Mouse (Mus musculus): ENCODE data around the gene 1700001O22Rik. TPM values are rescaled to one million over a fixed set of nuclear protein-coding genes. Genes with fewer than 3 reads are reported as not detected.

The 1700001O22Rik gene
- total RNA-seq, 2 experiments from 2014 or later = 0.33 to 22.0 TPM

GRCm38 (mm10) chr2:30784078-30784994 lies 19.1 kb downstream of the 1700001O22Rik start:
- H3K27ac ChIP-seq = peak overlapping the region; percentile 79
- intact Hi-C loops (cut with DNase I) = no loop called here

DNA sequence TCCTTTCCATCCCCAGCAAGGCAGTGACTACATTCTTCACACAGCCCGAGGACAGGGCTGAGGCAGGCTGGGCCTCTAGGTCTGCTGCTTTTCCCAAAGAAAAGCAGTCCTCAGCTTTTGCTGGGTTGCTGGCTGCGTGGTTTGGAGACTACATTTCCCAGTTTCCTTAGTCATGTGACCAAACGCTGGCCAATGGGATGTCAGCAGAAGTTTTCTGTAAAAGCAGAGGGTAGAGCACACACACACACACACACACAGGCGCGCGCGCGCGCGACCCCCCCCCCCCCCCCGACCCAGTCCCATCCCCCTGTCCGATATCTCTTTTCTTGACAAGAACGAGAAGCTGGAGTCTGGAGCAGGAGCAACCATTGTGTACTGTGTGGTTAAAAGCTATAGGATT lies 20.1 kb downstream of the 1700001O22Rik start:
- H3K4me3 ChIP-seq = peak overlapping the region; percentile 66
- intact Hi-C loops (cut with DNase I) = no loop called here
- TF ChIP-seq CTCF (IDR thresholded peaks at IDR 0.05) = no peak
- DNase-seq = peak; percentile 79
- H3K27ac ChIP-seq = peak overlapping the region; percentile 79

More at GRCm38 (mm10) chr2:30784078-30784994, 19.1 kb downstream of the 1700001O22Rik start:
- H3K4me3 ChIP-seq = peak overlapping the region; percentile 61
- peak; percentile 60 for DNase-seq
- peak; percentile 7; the same call in 1 of the 2 replicates for TF ChIP-seq CTCF (IDR thresholded peaks at IDR 0.05)

DNA sequence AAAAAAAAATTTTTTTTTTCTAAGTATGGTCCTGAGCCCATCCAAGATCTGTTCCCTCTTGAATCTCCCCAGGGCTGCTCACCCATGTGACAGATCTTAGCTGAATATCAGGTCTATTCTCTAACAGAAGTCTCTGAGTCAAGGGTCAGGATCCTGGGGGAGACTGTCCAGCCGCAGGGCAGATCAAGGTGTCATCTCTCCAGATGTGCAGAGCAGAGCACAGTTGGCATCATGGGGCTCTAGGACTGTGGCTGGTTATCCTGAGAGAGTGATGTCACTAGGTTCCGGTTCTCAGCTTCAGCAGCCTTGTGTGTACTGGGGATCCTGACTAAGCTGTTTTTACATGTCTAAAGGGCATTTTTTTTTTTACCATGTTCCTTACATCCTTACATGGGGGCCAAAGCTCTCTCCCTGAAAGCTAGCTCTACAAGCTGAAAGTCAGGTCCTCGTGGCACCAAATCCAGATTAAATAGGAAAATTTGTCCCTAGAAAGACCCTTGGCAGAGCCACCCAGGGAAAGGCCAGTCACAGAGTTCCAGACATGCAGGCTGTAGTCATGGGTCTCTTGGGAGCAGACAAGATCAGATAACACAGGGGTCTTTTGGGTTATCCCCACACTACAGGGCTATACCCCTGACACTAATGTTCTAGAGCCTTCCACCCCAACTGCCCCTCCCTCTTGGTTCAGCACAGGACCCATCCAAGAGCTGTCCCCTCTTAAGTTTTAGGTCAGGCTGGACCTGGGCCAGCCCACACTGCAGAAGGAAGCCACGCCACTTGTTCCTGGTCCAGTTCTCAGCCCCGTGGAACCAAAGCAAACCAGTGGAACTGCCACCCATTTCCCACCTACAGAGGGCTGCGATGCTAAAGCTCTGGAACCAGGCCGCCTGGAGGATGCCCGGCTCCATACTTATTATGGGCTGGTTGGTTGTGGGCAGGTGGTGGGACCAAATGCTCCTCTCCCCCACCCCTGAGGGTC lies 20.9 kb downstream of the 1700001O22Rik start:
- peak overlapping the region; percentile 66 for H3K4me3 ChIP-seq
- peak overlapping the region; percentile 79 for H3K27ac ChIP-seq
- intact Hi-C loops (cut with DNase I) = no loop called here
- TF ChIP-seq CTCF (IDR thresholded peaks at IDR 0.05) = no peak
- DNase-seq = no peak

DNA sequence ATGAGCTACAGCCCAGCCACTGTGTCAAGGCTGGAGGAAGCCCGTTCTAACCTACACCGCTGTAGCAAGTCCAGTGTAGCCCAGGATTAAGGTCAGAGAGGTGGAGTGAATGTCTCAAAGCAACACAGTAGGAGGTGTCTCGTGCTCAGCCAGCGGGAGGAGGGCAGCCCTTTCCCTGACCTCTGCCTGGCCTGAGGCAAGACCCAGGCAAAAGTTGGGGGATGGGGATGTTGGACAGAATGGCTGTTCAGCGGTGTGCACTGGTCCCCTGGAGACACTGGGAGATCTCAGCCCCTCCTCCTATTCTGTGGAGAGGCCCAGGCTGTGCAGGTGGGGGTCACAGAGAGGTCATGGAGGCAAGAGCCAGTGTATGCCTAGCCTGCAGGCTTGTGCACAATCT lies 24.2 kb downstream of the 1700001O22Rik start:
- no peak for TF ChIP-seq CTCF (IDR thresholded peaks at IDR 0.05)
- intact Hi-C loops (cut with DNase I) = no loop called here
- Histone ChIP-seq H3K4me3 (no peak overlapping the region), H3K27ac (no peak overlapping the region)
- no peak for DNase-seq

- H3K27ac ChIP-seq = no peak overlapping the region
- no peak overlapping the region for H3K4me3 ChIP-seq
- no peak for DNase-seq
- intact Hi-C loops (cut with DNase I) = no loop called here
- TF ChIP-seq CTCF (IDR thresholded peaks at IDR 0.05) = no peak
Observed at GRCm38 (mm10) chr2:30778235-30778634, 25.2 kb downstream of the 1700001O22Rik start.

DNA sequence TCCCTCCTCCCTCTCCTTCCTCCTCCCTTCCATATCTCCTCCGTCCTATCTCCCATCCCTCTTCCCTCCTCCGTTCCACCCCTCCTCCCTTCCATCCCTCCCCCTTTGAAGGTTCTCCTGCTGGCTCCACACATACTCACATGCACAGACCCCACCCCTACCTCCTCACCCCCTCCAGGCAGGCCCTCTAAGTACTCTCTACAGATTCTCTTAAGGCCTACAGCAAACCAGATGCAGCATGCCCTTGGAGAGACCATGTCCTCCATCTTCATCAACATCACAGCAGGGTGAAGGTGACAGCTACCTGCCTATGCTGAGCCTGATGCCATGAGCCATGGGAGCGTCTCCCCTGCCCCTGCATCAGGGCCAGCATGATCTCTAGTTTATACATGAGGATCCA lies 26.2 kb downstream of the 1700001O22Rik start:
- intact Hi-C loops (cut with DNase I) = no loop called here
- Histone ChIP-seq H3K27ac (no peak overlapping the region), H3K4me3 (no peak overlapping the region)
- no peak for TF ChIP-seq CTCF (IDR thresholded peaks at IDR 0.05)
- no peak for DNase-seq

DNA sequence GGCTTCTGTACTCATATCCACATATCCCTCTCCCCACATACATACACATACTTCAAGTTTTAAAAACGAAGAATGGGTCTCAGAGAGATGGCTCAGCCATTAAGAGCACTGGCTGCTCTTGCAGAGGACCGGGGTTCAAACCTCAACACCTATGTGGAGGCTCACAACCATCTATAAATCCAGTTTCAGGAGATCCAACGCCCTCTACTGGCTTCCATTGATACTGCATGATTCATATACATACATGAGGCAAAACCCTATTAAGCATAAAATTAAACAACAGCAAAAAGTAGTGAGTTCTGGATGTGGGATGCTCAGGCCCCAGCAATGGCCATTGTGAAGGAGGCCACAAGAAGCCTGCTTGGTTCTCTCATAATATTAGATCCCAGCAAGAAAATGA lies 27.5 kb downstream of the 1700001O22Rik start:
- Histone ChIP-seq H3K4me3 (no peak overlapping the region), H3K27ac (no peak overlapping the region)
- DNase-seq = no peak
- TF ChIP-seq CTCF (IDR thresholded peaks at IDR 0.05) = peak; percentile 43
- intact Hi-C loops (cut with DNase I) = no loop called here

DNA sequence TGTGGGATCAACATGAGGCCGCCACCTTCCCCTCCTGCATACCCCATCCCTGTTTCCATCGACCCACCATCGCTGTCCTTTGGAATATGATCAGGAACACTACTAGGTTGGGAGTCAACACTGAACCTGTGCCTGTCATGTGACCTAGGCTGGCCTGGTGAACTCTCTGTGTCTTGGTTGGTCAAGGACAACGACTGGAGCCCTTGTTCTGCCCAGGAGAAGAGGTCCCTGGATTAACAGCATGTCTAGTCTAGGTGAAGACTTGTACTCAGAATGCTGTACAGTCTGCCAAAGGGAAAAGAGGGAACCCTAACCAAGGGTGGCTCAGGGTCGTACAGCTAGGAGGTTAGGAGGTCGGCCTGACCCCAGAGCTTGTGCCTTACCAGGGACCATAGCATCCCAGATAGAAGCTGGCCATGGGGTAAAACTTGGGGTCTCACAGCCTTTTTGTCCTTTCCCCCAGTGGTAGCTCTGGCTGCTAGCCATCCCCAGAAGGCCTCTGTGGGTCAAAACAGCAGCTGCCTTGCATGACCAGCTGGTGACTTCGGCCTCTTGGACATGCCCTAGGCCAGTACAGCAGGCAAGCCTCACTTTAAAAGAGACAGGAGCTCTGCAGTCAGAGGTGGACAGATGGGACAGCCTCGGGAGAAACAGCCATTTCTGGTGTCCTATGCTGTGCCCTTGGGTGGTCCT lies 30.0 kb downstream of the 1700001O22Rik start:
- Histone ChIP-seq H3K27ac (peak overlapping the region; percentile 82), H3K4me3 (no peak overlapping the region)
- no peak for DNase-seq
- intact Hi-C loops (cut with DNase I) = no loop called here
- no peak for TF ChIP-seq CTCF (IDR thresholded peaks at IDR 0.05)

GRCm38 (mm10) chr2:30772581-30773312 lies 30.7 kb downstream of the 1700001O22Rik start:
- peak; percentile 41 for DNase-seq
- TF ChIP-seq CTCF (IDR thresholded peaks at IDR 0.05) = no peak
- peak overlapping the region; percentile 34 for H3K4me3 ChIP-seq
- intact Hi-C loops (cut with DNase I) = no loop called here
- H3K27ac ChIP-seq = peak overlapping the region; percentile 82

DNA sequence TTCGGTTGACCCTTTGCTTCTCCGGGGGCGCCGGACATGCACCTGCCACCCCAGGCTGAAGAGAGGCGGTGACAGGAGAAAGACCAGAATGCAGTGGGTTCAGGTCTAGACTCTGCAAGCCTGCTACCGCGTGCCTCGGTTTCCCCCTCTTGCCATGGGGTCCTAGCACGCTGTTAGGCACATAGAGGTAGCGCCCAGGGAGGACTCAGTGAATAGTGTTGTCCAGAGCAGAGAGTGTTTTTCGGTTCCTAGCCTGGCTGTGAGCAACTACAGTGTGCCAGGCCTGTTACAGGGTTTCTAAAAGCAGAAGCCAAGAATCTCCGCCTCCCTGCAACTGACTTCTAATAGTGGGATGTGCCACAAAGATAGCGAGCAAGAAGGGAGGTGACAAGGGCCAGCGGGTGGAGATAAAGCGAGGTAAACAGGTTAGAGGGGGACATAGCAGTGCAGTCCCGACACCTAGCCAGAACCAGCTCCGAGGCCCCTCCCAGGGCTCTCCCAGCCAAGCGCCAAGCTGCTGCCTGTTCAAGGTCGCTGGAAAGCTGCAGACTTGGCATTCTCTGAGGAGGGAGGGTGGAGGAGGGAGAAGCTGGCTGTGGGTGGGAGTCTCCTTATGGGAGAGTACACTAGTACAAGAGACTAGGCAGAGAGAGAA lies 31.5 kb downstream of the 1700001O22Rik start:
- peak; percentile 83 for DNase-seq
- TF ChIP-seq CTCF (IDR thresholded peaks at IDR 0.05) = no peak
- Histone ChIP-seq H3K4me3 (peak overlapping the region; percentile 78), H3K27ac (peak overlapping the region; percentile 82)
- intact Hi-C loops (cut with DNase I) = no loop called here

GRCm38 (mm10) chr2:30771368-30771805 lies 32.1 kb downstream of the 1700001O22Rik start:
- H3K27ac ChIP-seq = peak overlapping the region; percentile 82
- no peak for DNase-seq
- TF ChIP-seq CTCF (IDR thresholded peaks at IDR 0.05) = no peak
- peak overlapping the region; percentile 78 for H3K4me3 ChIP-seq
- intact Hi-C loops (cut with DNase I) = no loop called here

All from gastrocnemius, adult 2 months (tissue).